Mouse (Mus musculus) cerebellum, adult 9-11 months (tissue): ENCODE measurements at regions not wholly inside any gene's neighbourhood (a gene's known extent, or its start where the extent isn't known, plus 50 kb on each side); places are given as distances from the start of the nearest gene placed in this dataset.
A peak's percentile ranks its signal among the peaks of the same experiment; 100 is the strongest.

Source experiments
- DNase-seq: peaks from one replicate; pipeline ENCODE4 v3.0.0; 2022

GRCm38 (mm10) chr14:31891500-31892185 is 61.2 kb upstream of the Ankrd28 start:
- no peak for DNase-seq

- no peak for DNase-seq
Measured at GRCm38 (mm10) chr14:31892186-31892510, 61.7 kb upstream of the Ankrd28 start.

- DNase-seq, result no peak
Measured at GRCm38 (mm10) chr14:31896500-31896899, 66.0 kb upstream of the Ankrd28 start.

GRCm38 (mm10) chr14:31899504-31899903 is 69.1 kb upstream of the Ankrd28 start:
- DNase-seq, result no peak

- DNase-seq, result no peak
Measured at GRCm38 (mm10) chr14:31899906-31900305, 69.5 kb upstream of the Ankrd28 start.

- DNase-seq, result no peak
Measured at GRCm38 (mm10) chr14:31901901-31902300, 71.5 kb upstream of the Ankrd28 start.

GRCm38 (mm10) chr14:31903664-31904063 is 73.2 kb upstream of the Ankrd28 start:
- DNase-seq, result no peak

GRCm38 (mm10) chr14:31908591-31908990 is 78.1 kb upstream of the Ankrd28 start:
- no peak for DNase-seq

- DNase-seq, result no peak
Measured at GRCm38 (mm10) chr14:31909291-31909690, 78.8 kb upstream of the Ankrd28 start.

GRCm38 (mm10) chr14:31910809-31911208 is 80.4 kb upstream of the Ankrd28 start:
- no peak for DNase-seq

- DNase-seq, result no peak
Measured at GRCm38 (mm10) chr14:31918461-31918860, 88.0 kb upstream of the Ankrd28 start.

- no peak for DNase-seq
Measured at GRCm38 (mm10) chr14:31918921-31919320, 88.5 kb upstream of the Ankrd28 start.

GRCm38 (mm10) chr14:31929161-31929707 is 98.8 kb upstream of the Ankrd28 start:
- DNase-seq, result no peak

GRCm38 (mm10) chr14:31930367-31930766 is 98.4 kb upstream of the Galnt15 start:
- DNase-seq, result peak; percentile 73

- DNase-seq, result no peak
Measured at GRCm38 (mm10) chr14:31931971-31932370, 96.8 kb upstream of the Galnt15 start.

- no peak for DNase-seq
Measured at GRCm38 (mm10) chr14:31933441-31933840, 95.3 kb upstream of the Galnt15 start.

- DNase-seq, result peak; percentile 71
Measured at GRCm38 (mm10) chr14:31933841-31934271, 94.9 kb upstream of the Galnt15 start.

- DNase-seq, result peak; percentile 43
Measured at GRCm38 (mm10) chr14:31934321-31934720, 94.5 kb upstream of the Galnt15 start.

GRCm38 (mm10) chr14:31934771-31935170 is 94.0 kb upstream of the Galnt15 start:
- no peak for DNase-seq

GRCm38 (mm10) chr14:31935411-31935810 is 93.4 kb upstream of the Galnt15 start:
- no peak for DNase-seq

GRCm38 (mm10) chr14:31936581-31936980 is 92.2 kb upstream of the Galnt15 start:
- no peak for DNase-seq

- DNase-seq, result no peak
Measured at GRCm38 (mm10) chr14:31940900-31941299, 87.9 kb upstream of the Galnt15 start.

- DNase-seq, result no peak
Measured at GRCm38 (mm10) chr14:31942266-31942960, 86.4 kb upstream of the Galnt15 start.

- no peak for DNase-seq
Measured at GRCm38 (mm10) chr14:31944682-31945081, 84.1 kb upstream of the Galnt15 start.
